Mouse (Mus musculus): Measurements from ENCODE around the gene Sbno1. TPM values are rescaled to one million over a fixed set of nuclear protein-coding genes. Genes with fewer than 3 reads are reported as not detected.
"Not testable (repeated sequence)": the region's sequence is repeated elsewhere in the genome, so short reads cannot be mapped to it uniquely, and the experiment has no call there.

The Sbno1 gene
- polyA plus RNA-seq, 1 experiment from 2014 or later: 49.3 TPM

- Histone ChIP-seq H3K9ac (ENCODE audit: low read depth, low read length) (peak overlapping the region; percentile 40; the same call in 1 of the 2 replicates), H3K4me1 (replicated peaks; ENCODE audit: control insufficient read depth, insufficient read depth, low read length) (peaks cover 8% of the 10 kb centered on the region; the same call in 1 of the 2 replicates), H3K27me3 (replicated peaks; ENCODE audit: control insufficient read depth, insufficient read depth, low read length) (no peaks in the 10 kb centered on the region), H3K4me2 (replicated peaks; ENCODE audit: low read depth) (peak overlapping the region; percentile 93), H3K27ac (ENCODE audit: low read depth, low read length) (peak overlapping the region; percentile 95), H3K36me3 (ENCODE audit: control insufficient read depth, insufficient read depth) (peaks cover 23% of the 10 kb centered on the region; the same call in 1 of the 2 replicates), H3K4me3 (ENCODE audit: low read depth, low read length) (peak overlapping the region; percentile 96), H3K9me3 (ENCODE audit: control insufficient read depth) (no peaks in the 10 kb centered on the region)
- 40% methylated on average over 3 of the region's 3 CpGs for WGBS
- ATAC-seq: no peak
- TF ChIP-seq CTCF (IDR thresholded peaks at IDR 0.05; ENCODE audit: low read depth): no peak
These were observed 74.2 kb downstream of the Sbno1 start for GRCm38 (mm10) chr5:124351604-124352003.

DNA sequence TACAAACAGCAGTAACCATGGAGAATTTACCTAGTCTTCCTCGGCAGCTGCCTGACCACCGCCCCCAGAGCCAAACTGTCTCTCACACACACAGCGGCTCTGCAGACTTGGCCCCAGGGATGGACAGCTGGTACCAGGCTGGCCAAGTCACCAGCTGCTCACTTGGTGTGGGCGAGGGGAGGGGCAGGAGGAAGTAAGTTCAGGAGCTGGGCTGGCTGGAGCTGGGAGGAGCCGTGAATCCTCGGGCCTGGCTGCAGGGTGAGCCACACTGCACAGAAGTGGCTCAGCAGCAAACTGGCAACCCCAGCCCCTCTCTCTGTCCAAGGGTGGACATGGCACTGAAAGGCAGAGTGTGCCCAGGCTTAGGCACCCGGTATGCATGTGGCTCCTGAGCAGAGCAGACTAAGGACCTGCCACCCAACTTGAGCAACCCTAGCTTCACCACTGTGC is 74.7 kb downstream of the Sbno1 start:
- ATAC-seq: peak; percentile 28
- WGBS: 19% methylated on average over 7 of the region's 7 CpGs
- peak overlapping the region; percentile 93 for H3K4me2 ChIP-seq (replicated peaks; ENCODE audit: low read depth)
- 0 out of 2 replicates have a peak overlapping the region, but pooled peaks have one; percentile 96 for H3K4me3 ChIP-seq (ENCODE audit: low read depth, low read length)
- H3K9me3 ChIP-seq (ENCODE audit: control insufficient read depth): no peaks in the 10 kb centered on the region
- H3K4me1 ChIP-seq (replicated peaks; ENCODE audit: control insufficient read depth, insufficient read depth, low read length): peaks cover 8% of the 10 kb centered on the region; the same call in 1 of the 2 replicates
- no peaks in the 10 kb centered on the region for H3K27me3 ChIP-seq (replicated peaks; ENCODE audit: control insufficient read depth, insufficient read depth, low read length)
- 0 out of 2 replicates have a peak overlapping the region, but pooled peaks have one; percentile 40 for H3K9ac ChIP-seq (ENCODE audit: low read depth, low read length)
- TF ChIP-seq CTCF (IDR thresholded peaks at IDR 0.05; ENCODE audit: low read depth): no peak
- peaks cover 25% of the 10 kb centered on the region; the same call in 1 of the 2 replicates for H3K36me3 ChIP-seq (ENCODE audit: control insufficient read depth, insufficient read depth)
- peak overlapping the region; percentile 95; the same call in 1 of the 2 replicates for H3K27ac ChIP-seq (ENCODE audit: low read depth, low read length)

DNA sequence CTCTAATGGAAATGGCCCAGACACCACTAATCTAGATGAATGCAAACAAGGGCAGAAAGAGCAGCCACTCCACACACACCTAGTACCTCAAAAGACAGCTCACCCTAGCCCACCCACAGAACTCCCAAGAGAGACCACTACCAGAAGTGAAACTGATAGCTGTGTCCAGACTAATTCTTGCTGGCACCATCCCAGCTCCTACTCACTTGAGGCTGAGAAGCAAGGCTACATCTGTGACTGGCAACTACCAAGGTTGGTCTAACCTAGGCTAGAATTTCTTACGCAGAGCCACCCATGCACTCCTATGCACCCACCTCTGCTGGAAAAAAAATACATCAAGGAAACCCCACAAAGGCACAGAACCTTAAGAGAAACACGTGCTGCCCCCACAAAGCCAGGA is 75.5 kb downstream of the Sbno1 start:
- Histone ChIP-seq H3K36me3 (ENCODE audit: control insufficient read depth, insufficient read depth) (peaks cover 25% of the 10 kb centered on the region; the same call in 1 of the 2 replicates), H3K4me2 (replicated peaks; ENCODE audit: low read depth) (no peak overlapping the region), H3K9me3 (ENCODE audit: control insufficient read depth) (no peaks in the 10 kb centered on the region), H3K4me1 (replicated peaks; ENCODE audit: control insufficient read depth, insufficient read depth, low read length) (peaks cover 8% of the 10 kb centered on the region; the same call in 1 of the 2 replicates), H3K9ac (ENCODE audit: low read depth, low read length) (no peak overlapping the region), H3K4me3 (ENCODE audit: low read depth, low read length) (no peak overlapping the region), H3K27me3 (replicated peaks; ENCODE audit: control insufficient read depth, insufficient read depth, low read length) (no peaks in the 10 kb centered on the region), H3K27ac (ENCODE audit: low read depth, low read length) (no peak overlapping the region)
- 88% methylated on average over 2 of the region's 2 CpGs for WGBS
- ATAC-seq: no peak
- no peak for TF ChIP-seq CTCF (IDR thresholded peaks at IDR 0.05; ENCODE audit: low read depth)

GRCm38 (mm10) chr5:124349196-124349595 is 76.6 kb downstream of the Sbno1 start:
- no peak for TF ChIP-seq CTCF (IDR thresholded peaks at IDR 0.05; ENCODE audit: low read depth)

DNA sequence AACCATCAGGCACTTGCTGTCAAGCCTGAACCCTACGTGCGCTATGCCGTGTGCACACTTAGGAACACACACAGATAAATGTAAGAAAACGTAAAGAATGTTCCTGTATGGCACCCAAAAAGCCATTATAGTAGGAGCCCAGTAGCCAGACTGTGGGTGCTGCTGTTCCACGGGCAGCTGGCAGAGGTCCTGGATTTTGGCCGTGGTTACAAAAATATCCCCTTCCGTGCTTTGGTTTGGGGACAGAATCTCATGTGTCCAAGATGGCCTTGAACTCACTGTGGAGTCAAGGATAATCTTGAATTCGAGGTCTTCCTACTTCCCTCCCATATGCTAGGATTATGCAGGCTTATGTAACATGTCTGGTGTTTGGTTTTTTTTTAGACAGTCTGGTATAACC is 82.9 kb downstream of the Sbno1 start:
- H3K9me3 ChIP-seq (ENCODE audit: control insufficient read depth): no peaks in the 10 kb centered on the region
- TF ChIP-seq CTCF (IDR thresholded peaks at IDR 0.05; ENCODE audit: low read depth): no peak
- peaks cover 13% of the 10 kb centered on the region for H3K36me3 ChIP-seq (ENCODE audit: control insufficient read depth, insufficient read depth)
- no peak overlapping the region for H3K4me2 ChIP-seq (replicated peaks; ENCODE audit: low read depth)
- no peak for ATAC-seq
- 64% methylated on average over 8 of the region's 8 CpGs for WGBS
- no peak overlapping the region for H3K9ac ChIP-seq (ENCODE audit: low read depth, low read length)
- no peak overlapping the region for H3K27ac ChIP-seq (ENCODE audit: low read depth, low read length)
- no peaks in the 10 kb centered on the region for H3K27me3 ChIP-seq (replicated peaks; ENCODE audit: control insufficient read depth, insufficient read depth, low read length)
- H3K4me3 ChIP-seq (ENCODE audit: low read depth, low read length): no peak overlapping the region
- no peaks in the 10 kb centered on the region for H3K4me1 ChIP-seq (replicated peaks; ENCODE audit: control insufficient read depth, insufficient read depth, low read length)

More at GRCm38 (mm10) chr5:124349196-124349595, 76.6 kb downstream of the Sbno1 start:
- Histone ChIP-seq H3K27ac (ENCODE audit: low read depth, low read length) (no peak overlapping the region), H3K4me3 (ENCODE audit: low read depth, low read length) (no peak overlapping the region), H3K27me3 (replicated peaks; ENCODE audit: control insufficient read depth, insufficient read depth, low read length) (no peaks in the 10 kb centered on the region), H3K4me1 (replicated peaks; ENCODE audit: control insufficient read depth, insufficient read depth, low read length) (peaks cover 8% of the 10 kb centered on the region; the same call in 1 of the 2 replicates), H3K4me2 (replicated peaks; ENCODE audit: low read depth) (no peak overlapping the region), H3K36me3 (ENCODE audit: control insufficient read depth, insufficient read depth) (peaks cover 31% of the 10 kb centered on the region), H3K9ac (ENCODE audit: low read depth, low read length) (no peak overlapping the region), H3K9me3 (ENCODE audit: control insufficient read depth) (no peaks in the 10 kb centered on the region)
- 89% methylated on average over 17 of the region's 17 CpGs for WGBS
- no peak for ATAC-seq

GRCm38 (mm10) chr5:124341753-124342339 is 84.0 kb downstream of the Sbno1 start:
- not testable (repeated sequence) for H3K9ac ChIP-seq (ENCODE audit: low read depth, low read length); H3K4me1 ChIP-seq (replicated peaks; ENCODE audit: control insufficient read depth, insufficient read depth, low read length); ATAC-seq; H3K4me3 ChIP-seq (ENCODE audit: low read depth, low read length); H3K9me3 ChIP-seq (ENCODE audit: control insufficient read depth); H3K27ac ChIP-seq (ENCODE audit: low read depth, low read length); H3K27me3 ChIP-seq (replicated peaks; ENCODE audit: control insufficient read depth, insufficient read depth, low read length); H3K4me2 ChIP-seq (replicated peaks; ENCODE audit: low read depth)
- peak; percentile 33 for TF ChIP-seq CTCF (IDR thresholded peaks at IDR 0.05; ENCODE audit: low read depth)
- WGBS: 74% methylated on average over 6 of the region's 6 CpGs
- peaks cover 11% of the 10 kb centered on the region for H3K36me3 ChIP-seq (ENCODE audit: control insufficient read depth, insufficient read depth)

Data from intestine, postnatal 0 days (tissue).